Comparison of ENCODE assay signal across 9 mouse cellular contexts in genomic region chr10:117994768-117995167, GRCm38 (mm10).
DNase-seq lines count a peak whose midpoint lies in the region; ATAC-seq and TF ChIP-seq lines count a peak whose summit lies in the region.
"Had no signal": no experiment of that assay in that cellular context is flagged by ENCODE, and none has a peak within 500 bp of the region (broad histone marks: within the 10 kb centered on the region; RNA-seq: fewer than 3 reads in every experiment).

No protein-coding gene starts in this region.

- H3K4me3 ChIP-seq in kidney, postnatal 0 days (replicated peaks; ENCODE audit: low read depth, low read length) = no peak overlapping the region
- H3K4me3 ChIP-seq in kidney, embryonic 14.5 days (ENCODE audit: low read length) = no peak overlapping the region
- H3K4me3 ChIP-seq in forebrain, embryonic 14.5 days (ENCODE audit: low read depth, low read length) = no peak overlapping the region
- 0 out of 2 replicates have a peak overlapping the region, but pooled peaks have one; percentile 9 for H3K4me3 ChIP-seq in midbrain, embryonic 10.5 days
- H3K4me3 ChIP-seq in thymus, adult 2 months (ENCODE audit: control insufficient read depth, insufficient read depth, low read length) = no peak overlapping the region

- H3K36me3 ChIP-seq in kidney, postnatal 0 days (ENCODE audit: insufficient read depth, low read length) = no peaks in the 10 kb centered on the region
- no peaks in the 10 kb centered on the region for H3K36me3 ChIP-seq in kidney, embryonic 14.5 days (ENCODE audit: control insufficient read depth, insufficient read depth, low read length)
- no peaks in the 10 kb centered on the region for H3K36me3 ChIP-seq in forebrain, embryonic 14.5 days (ENCODE audit: control insufficient read depth, insufficient read depth, low read length)
- no peaks in the 10 kb centered on the region for H3K36me3 ChIP-seq in midbrain, embryonic 10.5 days
- H3K36me3 ChIP-seq in thymus, adult 2 months (ENCODE audit: control insufficient read depth, insufficient read depth, low read length) = no peaks in the 10 kb centered on the region

- no peak overlapping the region for H3K4me2 ChIP-seq in kidney, postnatal 0 days (ENCODE audit: low read length)
- H3K4me2 ChIP-seq in kidney, embryonic 14.5 days (replicated peaks; ENCODE audit: low read depth, low read length) = no peak overlapping the region
- no peak overlapping the region for H3K4me2 ChIP-seq in forebrain, embryonic 14.5 days (ENCODE audit: low read length)

- H3K4me1 ChIP-seq in kidney, postnatal 0 days (replicated peaks; ENCODE audit: insufficient read depth, low read length) = no peaks in the 10 kb centered on the region
- no peaks in the 10 kb centered on the region for H3K4me1 ChIP-seq in kidney, embryonic 14.5 days (ENCODE audit: control insufficient read depth, insufficient read depth, low read length)
- no peaks in the 10 kb centered on the region; the same call in 1 of the 2 replicates for H3K4me1 ChIP-seq in forebrain, embryonic 14.5 days (ENCODE audit: control insufficient read depth, insufficient read depth, low read length)
- peaks cover 17% of the 10 kb centered on the region for H3K4me1 ChIP-seq in midbrain, embryonic 10.5 days
- H3K4me1 ChIP-seq in thymus, adult 2 months (replicated peaks; ENCODE audit: control insufficient read depth, insufficient read depth, low read length) = peaks cover 5% of the 10 kb centered on the region; the same call in 1 of the 2 replicates

- TF ChIP-seq POLR2A in thymus, adult 2 months (IDR thresholded peaks at IDR 0.05; ENCODE audit: control insufficient read depth, extremely low read depth, insufficient read depth, low read length, poor library complexity) = no peak

- H3K9ac ChIP-seq in kidney, postnatal 0 days (ENCODE audit: low read depth, low read length) = no peak overlapping the region
- no peak overlapping the region for H3K9ac ChIP-seq in kidney, embryonic 14.5 days (ENCODE audit: low read depth, low read length)
- H3K9ac ChIP-seq in forebrain, embryonic 14.5 days (ENCODE audit: low read length) = no peak overlapping the region

- no peak for ATAC-seq in kidney, postnatal 0 days (replicated peaks; ENCODE audit: low FRiP score, low read depth)
- ATAC-seq in kidney, embryonic 14.5 days (ENCODE audit: low FRiP score, low TSS enrichment) = no peak
- ATAC-seq in forebrain, embryonic 14.5 days = no peak; the same call in 1 of the 2 replicates

- no peak overlapping the region for H3K27ac ChIP-seq in kidney, postnatal 0 days
- no peak overlapping the region for H3K27ac ChIP-seq in kidney, embryonic 14.5 days (ENCODE audit: low read depth, low read length)
- no peak overlapping the region for H3K27ac ChIP-seq in forebrain, embryonic 14.5 days (ENCODE audit: low read depth, low read length)
- no peak overlapping the region for H3K27ac ChIP-seq in midbrain, embryonic 10.5 days (replicated peaks)
- H3K27ac ChIP-seq in thymus, adult 2 months (ENCODE audit: control insufficient read depth, insufficient read depth, low read length) = no peak overlapping the region

- no peaks in the 10 kb centered on the region for H3K27me3 ChIP-seq in kidney, postnatal 0 days (ENCODE audit: insufficient read depth, low read length)
- no peaks in the 10 kb centered on the region for H3K27me3 ChIP-seq in kidney, embryonic 14.5 days (ENCODE audit: control insufficient read depth, insufficient read depth, low read length)
- H3K27me3 ChIP-seq in forebrain, embryonic 14.5 days (replicated peaks; ENCODE audit: control insufficient read depth, insufficient read depth, low read length) = no peaks in the 10 kb centered on the region
- peaks cover 37% of the 10 kb centered on the region for H3K27me3 ChIP-seq in midbrain, embryonic 10.5 days (ENCODE audit: low read depth, poor library complexity, severe bottlenecking)
- H3K27me3 ChIP-seq in thymus, adult 2 months (ENCODE audit: control insufficient read depth, insufficient read depth, low read length) = no peaks in the 10 kb centered on the region

- WGBS in kidney, postnatal 0 days = 39% methylated on average over 9 of the region's 9 CpGs
- WGBS in kidney, embryonic 14.5 days = 60% methylated on average over 9 of the region's 9 CpGs
- WGBS in forebrain, embryonic 14.5 days = 7% methylated on average over 9 of the region's 9 CpGs
- WGBS in midbrain, embryonic 10.5 days = 26% methylated on average over 9 of the region's 9 CpGs
- 91% methylated on average over 9 of the region's 9 CpGs for WGBS in thymus, adult 2 months

- TF ChIP-seq CTCF in kidney, postnatal 0 days (IDR thresholded peaks at IDR 0.05; ENCODE audit: low read depth) = no peak
- no peak for TF ChIP-seq CTCF in thymus, adult 2 months (IDR thresholded peaks at IDR 0.05; ENCODE audit: borderline replicate concordance, control insufficient read depth, extremely low read depth, insufficient read depth, low read length, poor library complexity)

- peak; percentile 15 for DNase-seq in kidney, postnatal 0 days (ENCODE audit: low spot score)
- peak; percentile 39 for DNase-seq in forebrain, embryonic 14.5 days (ENCODE audit: low spot score)
- DNase-seq in midbrain, embryonic 10.5 days (ENCODE audit: low spot score) = peak; percentile 40
- DNase-seq in retina, postnatal 7 days (ENCODE audit: low read depth, low spot score) = peak; percentile 30
- DNase-seq in thymus, adult 2 months = no peak
- no peak for DNase-seq in layer of hippocampus, postnatal 14 days (ENCODE audit: low spot score in 2 of 2)
- DNase-seq: gastrocnemius, postnatal 36 days; thymus, adult 18-20 months had no signal

- H3K9me3 ChIP-seq in kidney, postnatal 0 days (replicated peaks; ENCODE audit: low read length) = no peaks in the 10 kb centered on the region
- H3K9me3 ChIP-seq in kidney, embryonic 14.5 days (ENCODE audit: control insufficient read depth, low read length) = no peaks in the 10 kb centered on the region
- H3K9me3 ChIP-seq in forebrain, embryonic 14.5 days (replicated peaks; ENCODE audit: control insufficient read depth, low read length) = no peaks in the 10 kb centered on the region
- no peaks in the 10 kb centered on the region; the same call in 1 of the 2 replicates for H3K9me3 ChIP-seq in midbrain, embryonic 10.5 days (replicated peaks)

Comparison
In these comparisons a context has a peak if more than half of its experiments do, and no peak if none do; other contexts are left out.
1. DNase-seq: peak in kidney, postnatal 0 days (single experiment), forebrain, embryonic 14.5 days (single experiment), midbrain, embryonic 10.5 days (single experiment) and retina, postnatal 7 days (single experiment); none in thymus, adult 2 months (single experiment) and layer of hippocampus, postnatal 14 days (0 of 2).